Comparison of ENCODE assay signal across 26 mouse cellular contexts in genomic region chr10:60097146-60097545, GRCm38 (mm10). TPM values are rescaled to one million over a fixed set of nuclear protein-coding genes. Genes with fewer than 3 reads are reported as not detected.
DNase-seq lines count a peak whose midpoint lies in the region; ATAC-seq and TF ChIP-seq lines count a peak whose summit lies in the region.
"Had no signal": no experiment of that assay in that cellular context is flagged by ENCODE, and none has a peak within 500 bp of the region (broad histone marks: within the 10 kb centered on the region; RNA-seq: fewer than 3 reads in every experiment).

No protein-coding gene starts in this region.

- H3K9me3 ChIP-seq in heart, embryonic 12.5 days (replicated peaks), result no peaks in the 10 kb centered on the region
- no peaks in the 10 kb centered on the region for H3K9me3 ChIP-seq in kidney, embryonic 15.5 days (replicated peaks)
- no peaks in the 10 kb centered on the region for H3K9me3 ChIP-seq in stomach, embryonic 15.5 days
- no peaks in the 10 kb centered on the region for H3K9me3 ChIP-seq in stomach, postnatal 0 days (ENCODE audit: control insufficient read depth, low read length)
- H3K9me3 ChIP-seq: forebrain, embryonic 10.5 days; forebrain, embryonic 13.5 days; heart, embryonic 15.5 days; hindbrain, embryonic 10.5 days; hindbrain, embryonic 13.5 days had no signal

- 85% methylated on average over 9 of the region's 9 CpGs for WGBS in heart, embryonic 12.5 days
- 66% methylated on average over 9 of the region's 9 CpGs for WGBS in kidney, embryonic 15.5 days
- WGBS in stomach, embryonic 15.5 days, result 86% methylated on average over 9 of the region's 9 CpGs
- WGBS in stomach, postnatal 0 days, result 77% methylated on average over 9 of the region's 9 CpGs

- TF ChIP-seq EP300 in stomach, postnatal 0 days (optimal IDR thresholded peaks at IDR 0.05), result no peak

- no peak overlapping the region for H3K4me3 ChIP-seq in heart, embryonic 12.5 days
- no peak overlapping the region for H3K4me3 ChIP-seq in kidney, embryonic 15.5 days (replicated peaks)
- H3K4me3 ChIP-seq in stomach, embryonic 15.5 days (replicated peaks), result no peak overlapping the region
- H3K4me3 ChIP-seq in stomach, postnatal 0 days (ENCODE audit: low read depth, low read length), result no peak overlapping the region
- H3K4me3 ChIP-seq: forebrain, embryonic 10.5 days; forebrain, embryonic 13.5 days; gastrocnemius, adult 2 months; heart, adult 2 months; heart, embryonic 15.5 days; hindbrain, embryonic 10.5 days; hindbrain, embryonic 13.5 days had no signal

- H3K36me3 ChIP-seq in heart, embryonic 12.5 days, result peaks cover 25% of the 10 kb centered on the region; the same call in 1 of the 2 replicates
- H3K36me3 ChIP-seq in kidney, embryonic 15.5 days, result peaks cover 4% of the 10 kb centered on the region; the same call in 1 of the 2 replicates
- H3K36me3 ChIP-seq in stomach, embryonic 15.5 days, result peaks cover 7% of the 10 kb centered on the region; the same call in 1 of the 2 replicates
- no peaks in the 10 kb centered on the region for H3K36me3 ChIP-seq in stomach, postnatal 0 days (ENCODE audit: control insufficient read depth, insufficient read depth, low read length)

- H3K27ac ChIP-seq in heart, embryonic 12.5 days (ENCODE audit: poor library complexity, severe bottlenecking), result no peak overlapping the region
- H3K27ac ChIP-seq in kidney, embryonic 15.5 days, result peak overlapping the region; percentile 79
- 0 out of 2 replicates have a peak overlapping the region, but pooled peaks have one; percentile 11 for H3K27ac ChIP-seq in stomach, embryonic 15.5 days
- H3K27ac ChIP-seq in stomach, postnatal 0 days (replicated peaks), result no peak overlapping the region
- H3K27ac ChIP-seq: forebrain, embryonic 10.5 days; forebrain, embryonic 13.5 days; gastrocnemius, adult 2 months; heart, adult 2 months; heart, embryonic 15.5 days; hindbrain, embryonic 10.5 days; hindbrain, embryonic 13.5 days had no signal

- ATAC-seq in heart, embryonic 12.5 days (ENCODE audit: insufficient number of reproducible peaks, low FRiP score), result no peak
- ATAC-seq in kidney, embryonic 15.5 days (replicated peaks; ENCODE audit: low FRiP score), result no peak
- ATAC-seq in stomach, embryonic 15.5 days (ENCODE audit: insufficient read depth, low FRiP score, low read depth), result no peak
- no peak for ATAC-seq in stomach, postnatal 0 days (ENCODE audit: low FRiP score, low TSS enrichment)
- ATAC-seq in inflammation-experienced regulatory T-cells, adult 6 months, result no peak
- ATAC-seq: CD4-positive, CD25-positive, alpha-beta regulatory T cell, adult 4 months; forebrain, embryonic 13.5 days; forebrain, embryonic 16.5 days; hindbrain, embryonic 16.5 days had no signal

- H3K4me1 ChIP-seq in heart, embryonic 12.5 days (replicated peaks), result no peaks in the 10 kb centered on the region
- H3K4me1 ChIP-seq in kidney, embryonic 15.5 days, result peaks cover 46% of the 10 kb centered on the region
- peaks cover 5% of the 10 kb centered on the region; the same call in 1 of the 2 replicates for H3K4me1 ChIP-seq in stomach, embryonic 15.5 days
- H3K4me1 ChIP-seq in stomach, postnatal 0 days (replicated peaks; ENCODE audit: control insufficient read depth, insufficient read depth), result no peaks in the 10 kb centered on the region
- H3K4me1 ChIP-seq: forebrain, embryonic 13.5 days; heart, embryonic 15.5 days; hindbrain, embryonic 13.5 days had no signal

- peak; percentile 72 for DNase-seq in heart, adult 11 months
- DNase-seq in kidney, postnatal 4 days, result no peak
- DNase-seq in stomach, postnatal 0 days (ENCODE audit: low spot score), result no peak
- peak; percentile 46 for DNase-seq in testis, postnatal 14 days (ENCODE audit: low spot score)
- DNase-seq: adrenal gland, adult 2 months; adrenal gland, postnatal 14 days; cerebellum, adult 2 months; cerebellum, adult 9-11 months; gastrocnemius, adult 2 months; gastrocnemius, postnatal 14 days; heart, adult 2 months; heart, postnatal 10 days; heart, postnatal 36 days had no signal

- peaks cover 69% of the 10 kb centered on the region for H3K27me3 ChIP-seq in heart, embryonic 12.5 days (replicated peaks)
- H3K27me3 ChIP-seq in kidney, embryonic 15.5 days, result no peaks in the 10 kb centered on the region
- H3K27me3 ChIP-seq in stomach, embryonic 15.5 days (replicated peaks), result no peaks in the 10 kb centered on the region
- no peaks in the 10 kb centered on the region for H3K27me3 ChIP-seq in stomach, postnatal 0 days (ENCODE audit: control insufficient read depth, insufficient read depth, low read length)
- H3K27me3 ChIP-seq: forebrain, embryonic 13.5 days; hindbrain, embryonic 13.5 days had no signal

- TF ChIP-seq CTCF in stomach, postnatal 0 days (IDR thresholded peaks at IDR 0.05; ENCODE audit: low read depth), result no peak

- H3K4me2 ChIP-seq in heart, embryonic 12.5 days, result no peak overlapping the region
- H3K4me2 ChIP-seq in kidney, embryonic 15.5 days, result no peak overlapping the region
- no peak overlapping the region for H3K4me2 ChIP-seq in stomach, embryonic 15.5 days
- no peak overlapping the region for H3K4me2 ChIP-seq in stomach, postnatal 0 days (replicated peaks; ENCODE audit: low read depth)
- H3K4me2 ChIP-seq: forebrain, embryonic 13.5 days; heart, embryonic 11.5 days; heart, embryonic 15.5 days; hindbrain, embryonic 13.5 days had no signal

- H3K9ac ChIP-seq in heart, embryonic 12.5 days, result no peak overlapping the region
- H3K9ac ChIP-seq in kidney, embryonic 15.5 days, result no peak overlapping the region
- no peak overlapping the region for H3K9ac ChIP-seq in stomach, embryonic 15.5 days
- no peak overlapping the region for H3K9ac ChIP-seq in stomach, postnatal 0 days (ENCODE audit: low read length)
- H3K9ac ChIP-seq: forebrain, embryonic 13.5 days; heart, embryonic 15.5 days; hindbrain, embryonic 13.5 days had no signal

RNA-seq across cellular contexts. Expression of gene Spock2, which starts 8.9 kb away (rescaled TPM):
- 2.2 and 2.3 TPM in 2 replicates for polyA plus RNA-seq in heart, embryonic 12.5 days (2016; fragmentation: Nextera tagmentation; extraction: Ambion mirVana)
- 49.4 and 52.8 TPM in 2 replicates for polyA plus RNA-seq in kidney, embryonic 15.5 days (2015; fragmentation: Nextera tagmentation; extraction: Ambion mirVana)
- 5.3 and 6.1 TPM in 2 replicates for polyA plus RNA-seq in stomach, embryonic 15.5 days (2015; fragmentation: Nextera tagmentation; extraction: Ambion mirVana)
- 3.6 and 4.1 TPM in 2 replicates for polyA plus RNA-seq in stomach, postnatal 0 days (2015; fragmentation: Nextera tagmentation; extraction: Ambion mirVana)
- 1 to 10 TPM; 1.5 to 8.7 (median 8.0) TPM for polyA plus RNA-seq in inflammation-experienced regulatory T-cells, adult 6 months (2017; shearing (Covaris generic))

Comparison
In these comparisons a context has a peak if more than half of its experiments do, and no peak if none do; other contexts are left out.
1. H3K27ac ChIP-seq: peak in kidney, embryonic 15.5 days (single experiment) and stomach, embryonic 15.5 days (single experiment); none in heart, embryonic 12.5 days (single experiment) and stomach, postnatal 0 days (single experiment).
2. DNase-seq: peak in heart, adult 11 months (single experiment) and testis, postnatal 14 days (single experiment); none in kidney, postnatal 4 days (0 of 2) and stomach, postnatal 0 days (single experiment).